In the genomic region with DNA sequence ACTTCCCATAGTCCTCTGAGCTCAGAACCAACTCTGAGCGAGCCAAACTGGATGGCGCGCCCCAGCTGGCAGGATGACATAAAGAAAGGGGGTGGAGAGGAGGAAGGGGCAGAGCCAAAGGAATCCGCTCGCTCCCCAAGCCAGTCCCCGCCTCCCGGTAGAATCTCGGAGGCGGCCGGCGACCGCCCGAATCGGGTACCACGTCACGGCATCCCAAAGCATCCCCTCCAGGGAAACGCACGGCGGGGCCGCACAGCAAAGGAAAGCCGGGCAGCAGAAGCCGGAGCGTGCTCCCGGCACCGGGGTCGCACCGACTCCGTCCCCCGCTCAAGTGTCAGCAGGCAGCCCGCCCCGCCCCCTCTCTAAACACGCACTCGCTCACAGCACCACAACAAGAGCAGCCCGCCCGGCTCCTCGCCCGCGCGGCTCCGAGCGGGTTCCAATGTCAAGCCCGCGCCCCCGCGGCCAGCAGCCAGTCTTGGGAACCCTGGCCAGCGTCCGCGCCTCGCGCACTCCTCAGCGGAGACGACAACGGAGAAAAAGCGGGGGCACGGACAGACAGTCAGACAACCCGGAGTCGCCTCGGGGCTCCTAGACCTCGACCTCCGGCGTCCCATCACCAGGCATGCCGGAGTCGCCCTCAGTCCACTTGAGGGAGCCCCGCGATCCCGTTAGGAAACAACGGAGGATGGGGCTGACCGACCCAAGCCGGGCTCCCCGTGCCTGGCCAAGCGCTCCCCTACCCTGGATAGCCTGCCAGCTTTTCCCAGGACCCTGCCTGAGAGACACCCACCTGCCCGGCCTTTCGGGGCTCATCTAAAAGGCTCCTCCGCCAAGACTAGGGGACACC, we compare ENCODE assay signal across 8 mouse cellular contexts. TPM values are rescaled to one million over a fixed set of nuclear protein-coding genes. Genes with fewer than 3 reads are reported as not detected.
A peak's percentile ranks its signal among the peaks of the same experiment; 100 is the strongest.
DNase-seq lines count a peak whose midpoint lies in the region; ATAC-seq and TF ChIP-seq lines count a peak whose summit lies in the region.

No protein-coding gene starts in this region.

- peak; percentile 89 for DNase-seq in MEL (ENCODE audit: low read depth, low spot score)
- peak; percentile 71 to 78 for DNase-seq in cerebellum, adult 18-20 months
- peak; percentile 72 to 81 for DNase-seq in heart, postnatal 36 days
- peak; percentile 77 to 86 for DNase-seq in layer of hippocampus, adult 2 months (ENCODE audit: low spot score in 2 of 2)
- peak; percentile 84 for DNase-seq in lung, adult 2 months
- peak; percentile 82 for DNase-seq in testis, postnatal 14 days (ENCODE audit: low spot score)

- H3K4me2 ChIP-seq in forebrain, embryonic 16.5 days (ENCODE audit: low read length): peak overlapping the region; percentile 71
- H3K4me2 ChIP-seq in neural tube, embryonic 15.5 days: peak overlapping the region; percentile 75

- under 1% methylated on average over 73 of the region's 74 CpGs for WGBS in forebrain, embryonic 16.5 days
- under 1% methylated on average over 73 of the region's 74 CpGs for WGBS in lung, adult 2 months
- WGBS in neural tube, embryonic 15.5 days: under 1% methylated on average over 73 of the region's 74 CpGs

- H3K4me3 ChIP-seq in MEL (ENCODE audit: control insufficient read depth in 1 of 2, insufficient read depth in 1 of 2, low read depth in 2 of 2, low read length in 2 of 2): peak overlapping the region; percentile 81 to 84
- peak overlapping the region; percentile 84 for H3K4me3 ChIP-seq in forebrain, embryonic 16.5 days (replicated peaks; ENCODE audit: low read length)
- peak overlapping the region; percentile 77 for H3K4me3 ChIP-seq in layer of hippocampus, adult 2 months
- peak overlapping the region; percentile 81 for H3K4me3 ChIP-seq in lung, adult 2 months (replicated peaks; ENCODE audit: extremely low read depth, low read depth, low read length)
- peak overlapping the region; percentile 95 for H3K4me3 ChIP-seq in neural tube, embryonic 15.5 days (replicated peaks)

- peaks cover 0 to 11% of the 10 kb centered on the region in 2 experiments; a peak in 2 of 4 replicates for H3K4me1 ChIP-seq in MEL (ENCODE audit: control insufficient read depth in 1 of 2, insufficient read depth in 2 of 2, low read length in 2 of 2)
- peaks cover 25% of the 10 kb centered on the region for H3K4me1 ChIP-seq in forebrain, embryonic 16.5 days (replicated peaks; ENCODE audit: control insufficient read depth, insufficient read depth, low read length)
- H3K4me1 ChIP-seq in lung, adult 2 months (ENCODE audit: control insufficient read depth, insufficient read depth, low read length): peaks cover 2% of the 10 kb centered on the region; the same call in 1 of the 2 replicates
- H3K4me1 ChIP-seq in neural tube, embryonic 15.5 days: peaks cover 37% of the 10 kb centered on the region

- H3K27ac ChIP-seq in MEL (ENCODE audit: control insufficient read depth, low read depth, low read length): peak overlapping the region; percentile 94
- peak overlapping the region; percentile 92 for H3K27ac ChIP-seq in forebrain, embryonic 16.5 days (ENCODE audit: low read length)
- H3K27ac ChIP-seq in layer of hippocampus, adult 2 months: peak overlapping the region; percentile 96
- peak overlapping the region; percentile 96 for H3K27ac ChIP-seq in neural tube, embryonic 15.5 days (replicated peaks)

- no peaks in the 10 kb centered on the region for H3K27me3 ChIP-seq in MEL (ENCODE audit: control insufficient read depth in 1 of 2, insufficient read depth in 2 of 2, low read length in 2 of 2)
- H3K27me3 ChIP-seq in forebrain, embryonic 16.5 days (replicated peaks; ENCODE audit: control insufficient read depth, insufficient read depth, low read length): no peaks in the 10 kb centered on the region
- H3K27me3 ChIP-seq in neural tube, embryonic 15.5 days (replicated peaks): no peaks in the 10 kb centered on the region

- no peaks in the 10 kb centered on the region for H3K9me3 ChIP-seq in MEL (replicated peaks; ENCODE audit: insufficient read depth, low read length)
- no peaks in the 10 kb centered on the region for H3K9me3 ChIP-seq in forebrain, embryonic 16.5 days (ENCODE audit: control insufficient read depth, low read length)
- no peaks in the 10 kb centered on the region for H3K9me3 ChIP-seq in neural tube, embryonic 15.5 days (replicated peaks)

- H3K79me2 ChIP-seq in MEL (ENCODE audit: control insufficient read depth, insufficient read depth, low read length, poor library complexity): peaks cover 28% of the 10 kb centered on the region

- TF ChIP-seq RAD21 in MEL (IDR thresholded peaks at IDR 0.05; ENCODE audit: low read depth, low read length): no peak

- ATAC-seq in forebrain, embryonic 16.5 days: peak; percentile 60
- peak; percentile 80 for ATAC-seq in neural tube, embryonic 15.5 days (ENCODE audit: low FRiP score)

- intact Hi-C loops in heart, postnatal 36 days (cut with DNase I): loop anchor here (2.0 kb wide), 2 partner anchors 47 to 125 kb away; a partner anchor contains a TSS

- no peak; a peak in 1 of 6 replicates for TF ChIP-seq CTCF in MEL (IDR thresholded peaks at IDR 0.05 in 2 of 3, conservative IDR thresholded peaks at IDR 0.05 in 1 of 3; ENCODE audit: control insufficient read depth in 1 of 3, insufficient read depth in 1 of 3, low read depth in 2 of 3, low read length in 3 of 3, poor library complexity in 1 of 3, severe bottlenecking in 1 of 3)
- peak; percentile 52 for TF ChIP-seq CTCF in layer of hippocampus, adult 2 months (conservative IDR thresholded peaks at IDR 0.05)
- TF ChIP-seq CTCF in lung, adult 2 months (IDR thresholded peaks at IDR 0.05; ENCODE audit: insufficient read depth, low read length): no peak

- no peak for TF ChIP-seq EP300 in MEL (IDR thresholded peaks at IDR 0.05; ENCODE audit: low read depth in 1 of 2, low read length in 2 of 2)

- H3K9ac ChIP-seq in MEL (ENCODE audit: control insufficient read depth, low read depth, low read length, poor library complexity, severe bottlenecking): peak overlapping the region; percentile 95
- H3K9ac ChIP-seq in forebrain, embryonic 16.5 days (replicated peaks; ENCODE audit: low read depth, low read length): peak overlapping the region; percentile 85
- peak overlapping the region; percentile 82 for H3K9ac ChIP-seq in neural tube, embryonic 15.5 days (replicated peaks)

- H3K36me3 ChIP-seq in MEL (ENCODE audit: control insufficient read depth in 1 of 2, insufficient read depth in 2 of 2, low read length in 2 of 2): peaks cover 0 to 15% of the 10 kb centered on the region in 2 experiments; a peak in 3 of 4 replicates
- no peaks in the 10 kb centered on the region; the same call in 1 of the 2 replicates for H3K36me3 ChIP-seq in forebrain, embryonic 16.5 days (ENCODE audit: control insufficient read depth, insufficient read depth)
- H3K36me3 ChIP-seq in neural tube, embryonic 15.5 days: no peaks in the 10 kb centered on the region

- TF ChIP-seq POLR2A in MEL (IDR thresholded peaks at IDR 0.05; ENCODE audit: control insufficient read depth in 1 of 2, insufficient read depth in 1 of 2, low read depth in 1 of 2, low read length in 2 of 2, poor library complexity in 1 of 2): peak in 1 of 2 experiments; percentile 30; a peak in 1 of 4 replicates
- peak; percentile 46; the same call in 1 of the 2 replicates for TF ChIP-seq POLR2A in lung, adult 2 months (IDR thresholded peaks at IDR 0.05; ENCODE audit: borderline replicate concordance, extremely low read depth, low read depth, low read length)

TF ChIP-seq in MEL, 35 proteins besides CTCF, POLR2A, EP300 and RAD21 (continues in another document):
- TF ChIP-seq NELFE (IDR thresholded peaks at IDR 0.05; ENCODE audit: low read depth, low read length) (peak; percentile 39; the same call in 1 of the 2 replicates), MAX (IDR thresholded peaks at IDR 0.05; ENCODE audit: low read length) (peak; percentile 53), USF2 (IDR thresholded peaks at IDR 0.05; ENCODE audit: borderline replicate concordance in 1 of 2, insufficient read depth in 1 of 2, low read depth in 1 of 2, low read length in 2 of 2) (no peak), ZC3H11A (IDR thresholded peaks at IDR 0.05; ENCODE audit: low read depth, low read length) (no peak), MYC (IDR thresholded peaks at IDR 0.05; ENCODE audit: low read depth, low read length) (no peak), MAZ (IDR thresholded peaks at IDR 0.05; ENCODE audit: low read depth, low read length) (0 out of 2 replicates have a peak, but pooled peaks have one; percentile 29), GABPA (IDR thresholded peaks at IDR 0.05; ENCODE audit: low read depth, low read length) (no peak), RCOR1 (IDR thresholded peaks at IDR 0.05; ENCODE audit: low read depth, low read length) (no peak), ZKSCAN1 (IDR thresholded peaks at IDR 0.05; ENCODE audit: low read depth, low read length) (no peak), TAL1 (IDR thresholded peaks at IDR 0.05; ENCODE audit: low read length) (no peak), ELF1 (IDR thresholded peaks at IDR 0.05; ENCODE audit: low read depth, low read length) (peak; percentile 55), MXI1 (IDR thresholded peaks at IDR 0.05; ENCODE audit: low read depth, low read length) (peak; percentile 69), ZNF384 (IDR thresholded peaks at IDR 0.05; ENCODE audit: low read depth, low read length) (no peak), USF1 (IDR thresholded peaks at IDR 0.05; ENCODE audit: low read depth, low read length) (no peak), E2F4 (IDR thresholded peaks at IDR 0.05; ENCODE audit: borderline replicate concordance, low read depth, low read length) (0 out of 2 replicates have a peak, but pooled peaks have one; percentile 48)

RNA-seq across cellular contexts. Expression of a gene that starts 0.7 kb away (rescaled TPM):
- 10.2 and 10.9 TPM in 2 replicates for total RNA-seq in MEL (2012; rRNA removed)
- polyA plus RNA-seq in MEL (2012; ENCODE audit: insufficient read depth in 1 of 2, insufficient read length in 2 of 2, low read depth in 1 of 2, low replicate concordance in 2 of 2, missing spikeins in 1 of 2): 10 to 100 TPM in 1 of 2 experiments, not detected in 1; 24.1 TPM
- polyA plus RNA-seq in forebrain, embryonic 16.5 days (2015; fragmentation: Nextera tagmentation; extraction: Ambion mirVana): 41.6 and 42.2 TPM in 2 replicates
- 10 to 100 TPM; 25.3 to 27.3 TPM for total RNA-seq in heart, postnatal 36 days (2021)
- 10 to 100 TPM; 69.9 to 82.7 TPM for total RNA-seq in layer of hippocampus, adult 2 months (2021)
- polyA plus RNA-seq in lung, adult 2 months (2012; rRNA removed): 18.9 and 20.2 TPM in 2 replicates
- polyA plus RNA-seq in neural tube, embryonic 15.5 days (2015; fragmentation: Nextera tagmentation; extraction: Ambion mirVana): 25.1 and 31.3 TPM in 2 replicates

RNA-seq across cellular contexts. Expression of a gene that starts 47.0 kb away (rescaled TPM):
- total RNA-seq in MEL (2012; rRNA removed): 45.0 and 52.7 TPM in 2 replicates
- 100 to 1,000 TPM in 1 of 2 experiments, 10 to 100 TPM in 1; 47.7 to 140 TPM for polyA plus RNA-seq in MEL (2012; ENCODE audit: insufficient read depth in 1 of 2, insufficient read length in 2 of 2, low read depth in 1 of 2, low replicate concordance in 2 of 2, missing spikeins in 1 of 2)
- polyA plus RNA-seq in forebrain, embryonic 16.5 days (2015; fragmentation: Nextera tagmentation; extraction: Ambion mirVana): 50.8 and 54.8 TPM in 2 replicates
- 10 to 100 TPM; 71.1 to 72.8 TPM for total RNA-seq in heart, postnatal 36 days (2021)
- total RNA-seq in layer of hippocampus, adult 2 months (2021): 10 to 100 TPM; 73.2 to 79.5 TPM
- 7.6 and 10.8 TPM in 2 replicates for polyA plus RNA-seq in lung, adult 2 months (2012; rRNA removed)
- polyA plus RNA-seq in neural tube, embryonic 15.5 days (2015; fragmentation: Nextera tagmentation; extraction: Ambion mirVana): 43.1 and 45.3 TPM in 2 replicates

Comparison
In these comparisons a context has a peak if more than half of its experiments do, and no peak if none do; other contexts are left out.
1. Peak in every context shown above with its lines: DNase-seq, ATAC-seq, H3K4me3 ChIP-seq and H3K27ac ChIP-seq.